Mouse (Mus musculus): ENCODE measurements around the gene Olfr661. TPM values are rescaled to one million over a fixed set of nuclear protein-coding genes. Genes with fewer than 3 reads are reported as not detected.

The Olfr661 gene
- not detected in 2 replicates for polyA plus RNA-seq (2012; ENCODE audit: insufficient read depth, insufficient read length, missing spikeins)

GRCm38 (mm10) chr7:104686201-104686600 is at the start of gene Olfr661:
TSS of gene Olfr661 (plus strand) at chr7:104686501.
- no peak within 1 kb of the TSS for H3K4me3 ChIP-seq (ENCODE audit: insufficient read depth, low read depth, low read length)
- H3K27ac ChIP-seq (replicated peaks; ENCODE audit: low read depth, low read length): no peak within 1 kb of the TSS
- no peaks in the 10 kb centered on the region for H3K4me1 ChIP-seq (ENCODE audit: control insufficient read depth, insufficient read depth, insufficient read length, low read length)

GRCm38 (mm10) chr7:104646841-104647482 is 39.3 kb upstream of the Olfr661 start, which contains the start of gene Olfr658:
TSS of gene Olfr658 (minus strand) at chr7:104647305.
- Histone ChIP-seq H3K4me1 (ENCODE audit: control insufficient read depth, insufficient read depth, insufficient read length, low read length) (no peaks in the 10 kb centered on the region), H3K27ac (replicated peaks; ENCODE audit: low read depth, low read length) (no peak within 1 kb of the TSS), H3K4me3 (ENCODE audit: insufficient read depth, low read depth, low read length) (no peak within 1 kb of the TSS)

GRCm38 (mm10) chr7:104666453-104666852 is 19.8 kb upstream of the Olfr661 start, which contains the start of gene Olfr659:
TSS of gene Olfr659 (plus strand) at chr7:104666753.
- H3K27ac ChIP-seq (replicated peaks; ENCODE audit: low read depth, low read length): no peak within 1 kb of the TSS
- H3K4me3 ChIP-seq (ENCODE audit: insufficient read depth, low read depth, low read length): no peak within 1 kb of the TSS
- no peaks in the 10 kb centered on the region for H3K4me1 ChIP-seq (ENCODE audit: control insufficient read depth, insufficient read depth, insufficient read length, low read length)

Other genes with a start within 250 kb of the Olfr661 start
- gene Trim30a, start 221.3 kb upstream of the Olfr661 start, polyA plus RNA-seq (2012; ENCODE audit: insufficient read depth, insufficient read length, missing spikeins): 4.0 and 5.3 TPM in 2 replicates
- 1.5 and 1.9 TPM in 2 replicates for gene Trim30d, start 178.7 kb upstream of the Olfr661 start, polyA plus RNA-seq (2012; ENCODE audit: insufficient read depth, insufficient read length, missing spikeins)
- gene Olfr651, start 136.4 kb upstream of the Olfr661 start, polyA plus RNA-seq (2012; ENCODE audit: insufficient read depth, insufficient read length, missing spikeins): not detected in 2 replicates
- not detected in 2 replicates for gene Olfr652, start 125.6 kb upstream of the Olfr661 start, polyA plus RNA-seq (2012; ENCODE audit: insufficient read depth, insufficient read length, missing spikeins)
- not detected in 2 replicates for gene Olfr653, start 109.2 kb upstream of the Olfr661 start, polyA plus RNA-seq (2012; ENCODE audit: insufficient read depth, insufficient read length, missing spikeins)
- gene Olfr654, start 99.5 kb upstream of the Olfr661 start, polyA plus RNA-seq (2012; ENCODE audit: insufficient read depth, insufficient read length, missing spikeins): not detected in 2 replicates
- gene Olfr655, start 84.7 kb upstream of the Olfr661 start, polyA plus RNA-seq (2012; ENCODE audit: insufficient read depth, insufficient read length, missing spikeins): not detected in 2 replicates
- gene Olfr656, start 72.5 kb upstream of the Olfr661 start, polyA plus RNA-seq (2012; ENCODE audit: insufficient read depth, insufficient read length, missing spikeins): not detected in 2 replicates
- gene Olfr657, start 61.7 kb upstream of the Olfr661 start, polyA plus RNA-seq (2012; ENCODE audit: insufficient read depth, insufficient read length, missing spikeins): not detected in 2 replicates
- not detected in 2 replicates for gene Olfr658, start 39.2 kb upstream of the Olfr661 start, polyA plus RNA-seq (2012; ENCODE audit: insufficient read depth, insufficient read length, missing spikeins)
- gene Olfr659, start 19.7 kb upstream of the Olfr661 start, polyA plus RNA-seq (2012; ENCODE audit: insufficient read depth, insufficient read length, missing spikeins): not detected in 2 replicates
- gene Usp17le, start 91.0 kb downstream of the Olfr661 start, polyA plus RNA-seq (2012; ENCODE audit: insufficient read depth, insufficient read length, missing spikeins): not detected in 2 replicates
- not detected in 2 replicates for gene Usp17lb, start 156.1 kb downstream of the Olfr661 start, polyA plus RNA-seq (2012; ENCODE audit: insufficient read depth, insufficient read length, missing spikeins)
- not detected in 2 replicates for gene Usp17la, start 170.5 kb downstream of the Olfr661 start, polyA plus RNA-seq (2012; ENCODE audit: insufficient read depth, insufficient read length, missing spikeins)
- not detected in 2 replicates for gene Olfr665, start 191.5 kb downstream of the Olfr661 start, polyA plus RNA-seq (2012; ENCODE audit: insufficient read depth, insufficient read length, missing spikeins)
- not detected in 2 replicates for gene Olfr666, start 209.5 kb downstream of the Olfr661 start, polyA plus RNA-seq (2012; ENCODE audit: insufficient read depth, insufficient read length, missing spikeins)
- not detected in 2 replicates for gene Olfr667, start 235.0 kb downstream of the Olfr661 start, polyA plus RNA-seq (2012; ENCODE audit: insufficient read depth, insufficient read length, missing spikeins)
- not detected in 2 replicates for gene Olfr668, start 241.6 kb downstream of the Olfr661 start, polyA plus RNA-seq (2012; ENCODE audit: insufficient read depth, insufficient read length, missing spikeins)
- not detected in 2 replicates for gene Olfr669, start 247.7 kb downstream of the Olfr661 start, polyA plus RNA-seq (2012; ENCODE audit: insufficient read depth, insufficient read length, missing spikeins)